Mouse (Mus musculus) heart, embryonic 15.5 days (tissue): ENCODE measurements around the gene Tmem240. TPM values are rescaled to one million over a fixed set of nuclear protein-coding genes. Genes with fewer than 3 reads are reported as not detected.

Experiments
- ATAC-seq: fragments of 200-750 bp; cut with Nextera tagmentation; replicated peaks from 2 replicates; pipeline ENCODE4 v1.8.0; 2017; ENCODE audit warnings: low read depth, moderate TSS enrichment; ENCODE audit not compliant: insufficient number of reproducible peaks, insufficient read depth, low FRiP score
- H3K27ac ChIP-seq: fragments of 300-500 bp; sonication (generic); 2 replicates; pipeline ENCODE4 v1.5.1; 2015; ENCODE audit warnings: mild to moderate bottlenecking, inconsistent platforms
- H3K27me3 ChIP-seq: fragments of 300-500 bp; sonication (generic); 2 replicates; pipeline ENCODE4 v1.6.1; 2015; ENCODE audit warnings: inconsistent platforms
- H3K36me3 ChIP-seq: fragments of 300-500 bp; sonication (generic); 2 replicates; pipeline ENCODE4 v1.6.1; 2015; ENCODE audit warnings: mild to moderate bottlenecking, inconsistent platforms
- H3K4me1 ChIP-seq: fragments of 300-500 bp; sonication (generic); replicated peaks from 2 replicates; pipeline ENCODE4 v1.6.1; 2015; ENCODE audit warnings: inconsistent platforms
- H3K4me2 ChIP-seq: fragments of 300-500 bp; sonication (generic); 2 replicates; pipeline ENCODE4 v1.6.1; 2015; ENCODE audit warnings: inconsistent platforms, mild to moderate bottlenecking, moderate library complexity
- H3K4me3 ChIP-seq: fragments of 300-500 bp; sonication (generic); 2 replicates; pipeline ENCODE4 v1.5.1; 2015; ENCODE audit warnings: mild to moderate bottlenecking, inconsistent platforms
- H3K9ac ChIP-seq: fragments of 300-500 bp; sonication (generic); 2 replicates; pipeline ENCODE4 v1.6.1; 2015; ENCODE audit warnings: mild to moderate bottlenecking, inconsistent platforms
- H3K9me3 ChIP-seq: fragments of 300-500 bp; sonication (generic); replicated peaks from 2 replicates; pipeline ENCODE4 v1.6.1; 2016; ENCODE audit warnings: inconsistent platforms
- WGBS: fragments of 180-500 bp; shearing (Covaris S2); methylation state at CpG from one replicate; pipeline ENCODE4 v1.1.7; 2015; ENCODE audit warnings: mixed read lengths; 5-methylcytosine and 5-hydroxymethylcytosine counted together
- polyA plus RNA-seq: library from polyadenylated mRNA; unstranded; fragments of >200 nt; fragmentation: Nextera tagmentation; extraction: Ambion mirVana; gene quantifications from 2 replicates; pipeline ENCODE4 v1.2.1, GENCODE M21; 2015

Tmem240 gene
- polyA plus RNA-seq, 1 experiment from 2014 or later = 0.53 TPM

DNA sequence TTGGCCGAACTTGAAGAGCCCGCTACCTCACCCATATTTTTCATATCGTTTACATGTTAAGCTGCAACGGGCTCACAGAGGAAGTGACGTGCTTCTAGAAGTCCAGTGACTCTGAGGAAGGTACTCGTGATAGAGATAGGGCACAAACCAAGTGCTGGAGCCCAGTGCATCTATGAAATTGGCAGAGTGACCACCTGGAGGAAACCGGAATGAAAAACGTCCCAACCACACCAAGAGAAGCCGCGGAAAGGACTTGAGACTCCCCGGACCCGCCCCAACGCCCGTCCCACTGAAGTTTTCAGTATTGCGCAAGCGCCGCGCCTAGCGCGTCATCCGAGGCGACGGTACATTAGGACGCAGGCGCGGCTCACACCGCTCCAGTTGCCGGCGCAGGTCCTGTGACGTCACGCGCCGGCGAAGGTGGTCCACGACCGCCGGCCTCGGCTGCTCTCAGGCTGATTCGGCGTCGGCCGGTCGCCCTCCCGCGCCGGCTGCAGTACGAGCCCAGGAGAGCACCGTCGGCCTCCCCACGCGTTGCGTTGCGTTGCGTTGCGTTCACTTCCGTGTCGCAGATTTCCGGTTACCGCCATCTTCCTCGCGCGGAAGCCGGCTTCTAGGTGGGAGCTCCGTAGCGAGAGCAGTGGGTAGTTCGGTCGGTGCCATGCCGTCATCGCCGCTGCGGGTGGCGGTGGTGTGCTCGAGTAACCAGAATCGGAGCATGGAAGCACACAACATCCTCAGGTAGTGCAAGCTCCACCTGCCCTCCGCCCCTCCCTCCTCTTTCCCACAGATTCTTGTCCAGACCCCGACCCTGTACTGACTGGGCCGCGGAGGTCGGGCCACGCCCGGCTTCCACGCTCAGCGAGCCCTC lies 29.6 kb upstream of the Tmem240 start, which contains the start of gene Ssu72:
TSS of gene Ssu72 (plus strand) at position 80 of the 871 bp plus-strand sequence.
- peak; percentile 92 for ATAC-seq
- Histone ChIP-seq H3K9ac (peak within 1 kb of the TSS; percentile 92), H3K9me3 (no peaks in the 10 kb centered on the region), H3K4me1 (peaks cover 15% of the 10 kb centered on the region), H3K27me3 (no peaks in the 10 kb centered on the region), H3K27ac (peak within 1 kb of the TSS; percentile 96), H3K4me3 (peak within 1 kb of the TSS; percentile 96), H3K36me3 (no peaks in the 10 kb centered on the region), H3K4me2 (peak within 1 kb of the TSS; percentile 86)
- WGBS = under 1% methylated on average over 83 of the region's 83 CpGs

DNA sequence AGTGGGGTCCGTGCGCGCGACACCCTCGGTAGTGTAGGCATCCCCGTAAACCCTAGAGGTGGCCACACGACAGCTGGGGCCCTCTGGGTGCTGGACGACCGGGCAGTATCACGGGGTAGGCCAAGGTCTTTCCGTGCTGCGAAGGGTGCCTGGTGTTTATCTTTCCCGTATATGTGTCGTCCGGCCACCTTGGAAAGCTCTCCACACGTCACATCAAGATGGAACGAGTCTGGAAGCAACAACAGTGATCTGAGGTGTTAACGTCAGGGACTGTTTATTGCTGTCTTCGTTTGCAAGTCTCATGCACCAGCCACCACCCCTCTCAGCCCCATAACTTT lies 29.0 kb upstream of the Tmem240 start:
- ATAC-seq = no peak
- Histone ChIP-seq H3K4me2 (peak overlapping the region; percentile 86), H3K9ac (peak overlapping the region; percentile 92), H3K4me3 (peak overlapping the region; percentile 96), H3K4me1 (peaks cover 15% of the 10 kb centered on the region), H3K36me3 (no peaks in the 10 kb centered on the region), H3K9me3 (no peaks in the 10 kb centered on the region), H3K27ac (peak overlapping the region; percentile 96), H3K27me3 (no peaks in the 10 kb centered on the region)
- under 1% methylated on average over 19 of the region's 19 CpGs for WGBS

DNA sequence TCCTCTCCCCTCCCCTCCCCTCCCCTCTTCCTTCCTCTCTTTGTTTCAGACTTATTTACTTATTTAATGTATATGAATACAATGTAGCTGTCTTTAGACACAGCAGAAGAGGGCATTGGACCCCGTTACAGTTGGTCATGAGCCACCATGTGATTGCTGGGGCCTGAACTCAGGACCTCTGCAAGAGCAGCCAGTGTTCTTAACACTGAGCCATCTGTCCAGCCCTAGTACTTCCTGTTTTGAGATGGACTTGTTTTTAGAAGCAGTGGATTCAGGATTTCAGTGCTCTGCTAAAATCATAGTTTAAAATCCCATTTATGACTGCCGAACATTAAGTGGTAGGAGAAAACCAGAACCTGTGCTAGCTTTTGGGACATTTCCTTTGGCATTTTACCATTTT lies 26.0 kb upstream of the Tmem240 start:
- no peak overlapping the region for H3K4me3 ChIP-seq
- no peak overlapping the region for H3K4me2 ChIP-seq
- WGBS = 78% methylated on average over 2 of the region's 2 CpGs
- no peaks in the 10 kb centered on the region for H3K36me3 ChIP-seq
- no peak for ATAC-seq
- no peaks in the 10 kb centered on the region for H3K27me3 ChIP-seq
- no peaks in the 10 kb centered on the region for H3K9me3 ChIP-seq
- no peak overlapping the region for H3K27ac ChIP-seq
- peaks cover 15% of the 10 kb centered on the region for H3K4me1 ChIP-seq
- no peak overlapping the region for H3K9ac ChIP-seq

DNA sequence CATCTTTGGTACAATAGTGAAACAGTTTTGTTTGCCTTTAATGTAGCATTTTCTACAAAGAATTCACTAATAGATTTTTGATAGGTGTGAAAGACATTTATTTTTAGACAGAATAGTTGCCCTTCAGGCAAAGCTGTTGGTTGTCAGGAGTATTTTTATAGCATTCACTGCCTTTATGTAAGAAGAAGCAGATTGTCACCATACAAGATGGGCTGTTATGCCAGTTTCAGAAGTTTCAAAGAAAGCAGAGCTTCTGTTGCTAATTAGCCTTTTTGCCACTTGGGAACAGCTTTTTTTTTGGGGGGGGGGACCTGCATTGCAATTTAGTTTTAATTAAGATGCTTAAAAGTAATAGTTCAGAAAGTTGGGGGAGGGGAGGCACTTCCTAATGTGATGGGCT lies 25.6 kb upstream of the Tmem240 start:
- Histone ChIP-seq H3K27me3 (no peaks in the 10 kb centered on the region), H3K27ac (no peak overlapping the region), H3K4me2 (no peak overlapping the region), H3K36me3 (no peaks in the 10 kb centered on the region), H3K9me3 (no peaks in the 10 kb centered on the region), H3K4me1 (peaks cover 15% of the 10 kb centered on the region), H3K4me3 (no peak overlapping the region), H3K9ac (no peak overlapping the region)
- ATAC-seq = no peak

DNA sequence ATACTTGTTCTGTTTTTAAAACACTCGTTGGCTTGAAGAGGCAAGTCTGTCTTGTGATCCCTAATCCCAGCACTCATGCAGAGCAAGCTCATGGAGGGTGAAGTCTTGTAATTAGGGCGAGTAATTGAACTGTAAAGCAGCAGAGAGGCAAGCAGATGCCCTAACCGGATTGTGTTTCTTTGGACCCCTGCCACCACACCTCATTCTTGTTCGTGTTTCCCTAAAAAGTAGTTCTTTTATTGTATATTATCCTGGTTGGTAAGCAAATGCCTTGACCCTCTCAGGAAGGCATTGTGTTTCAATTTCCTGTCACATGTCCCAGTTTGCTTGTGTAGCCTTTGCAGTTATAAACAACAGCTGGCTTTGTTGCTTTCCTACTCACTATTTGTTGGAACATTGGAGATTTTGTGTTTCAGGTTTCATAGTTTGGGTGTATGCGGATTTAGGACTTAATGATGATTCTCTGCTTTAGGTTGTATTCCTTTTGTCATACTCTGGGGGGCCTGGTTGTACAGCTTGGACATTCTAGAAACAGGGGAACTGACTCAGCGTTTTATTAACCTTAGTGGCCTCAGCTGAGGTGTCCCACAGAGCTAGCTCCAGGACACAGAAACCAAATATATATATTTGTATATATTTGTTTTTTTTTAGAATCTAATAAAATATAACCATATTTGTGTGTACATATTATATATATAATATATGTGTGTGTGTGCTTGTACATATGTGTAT lies 23.9 kb upstream of the Tmem240 start:
- WGBS = 65% methylated on average over 6 of the region's 6 CpGs
- no peak overlapping the region for H3K9ac ChIP-seq

DNA sequence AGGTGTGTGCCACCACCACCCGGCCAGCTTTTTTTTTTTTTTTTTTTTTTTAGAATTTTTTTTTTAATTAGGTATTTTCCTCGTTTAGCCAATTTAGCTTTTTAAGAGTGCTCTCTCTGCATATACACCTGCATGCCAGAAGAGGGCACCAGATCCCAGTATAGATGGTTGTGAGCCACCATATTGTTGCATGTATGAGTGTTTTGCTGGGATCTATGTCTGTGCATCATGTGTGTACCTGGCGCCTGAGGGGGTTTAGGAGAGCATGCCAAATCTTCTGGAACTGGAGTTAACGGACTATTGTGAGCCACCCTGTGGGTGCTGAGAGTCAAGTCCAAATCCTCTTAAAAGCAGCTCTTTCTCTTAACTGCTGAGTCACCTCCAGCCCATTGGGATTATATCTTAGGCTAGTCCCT lies 12.9 kb upstream of the Tmem240 start:
- ATAC-seq = no peak
- H3K9me3 ChIP-seq = no peaks in the 10 kb centered on the region
- H3K4me3 ChIP-seq = no peak overlapping the region
- no peaks in the 10 kb centered on the region for H3K27me3 ChIP-seq
- H3K27ac ChIP-seq = no peak overlapping the region
- no peak overlapping the region for H3K4me2 ChIP-seq
- no peak overlapping the region for H3K9ac ChIP-seq
- H3K36me3 ChIP-seq = peaks cover 9% of the 10 kb centered on the region; the same call in 1 of the 2 replicates
- 75% methylated on average over 4 of the region's 4 CpGs for WGBS
- H3K4me1 ChIP-seq = no peaks in the 10 kb centered on the region

More for the DNA sequence above, 23.9 kb upstream of the Tmem240 start:
- Histone ChIP-seq H3K36me3 (peaks cover 10% of the 10 kb centered on the region), H3K27me3 (no peaks in the 10 kb centered on the region), H3K4me2 (no peak overlapping the region), H3K27ac (peak overlapping the region; percentile 60), H3K4me1 (peaks cover 11% of the 10 kb centered on the region), H3K4me3 (no peak overlapping the region), H3K9me3 (no peaks in the 10 kb centered on the region)
- ATAC-seq = no peak

DNA sequence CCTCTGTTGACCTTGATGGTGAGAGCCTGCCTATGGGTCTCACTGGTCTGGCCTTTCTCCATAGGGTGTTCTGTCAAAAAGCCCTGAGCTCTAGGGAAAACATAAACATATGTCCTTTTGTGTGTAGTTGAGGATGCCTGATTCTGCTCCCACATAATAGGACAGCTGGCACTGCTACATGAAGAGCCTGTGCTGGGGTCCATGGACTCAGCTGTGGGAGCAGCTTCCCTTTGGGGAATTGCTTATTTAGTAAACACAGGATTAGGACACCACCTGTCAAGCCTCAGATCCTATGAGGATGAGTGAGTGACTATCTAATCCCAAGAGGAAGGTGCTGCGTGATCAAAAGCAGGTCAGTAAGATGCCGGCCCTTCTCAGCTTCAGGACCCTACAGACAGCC lies 6.6 kb upstream of the Tmem240 start:
- Histone ChIP-seq H3K9me3 (no peaks in the 10 kb centered on the region), H3K4me2 (no peak overlapping the region), H3K4me3 (no peak overlapping the region), H3K36me3 (no peaks in the 10 kb centered on the region; the same call in 1 of the 2 replicates), H3K27ac (no peak overlapping the region), H3K27me3 (no peaks in the 10 kb centered on the region), H3K9ac (no peak overlapping the region), H3K4me1 (no peaks in the 10 kb centered on the region)
- WGBS = 81% methylated on average over 2 of the region's 2 CpGs
- ATAC-seq = no peak

DNA sequence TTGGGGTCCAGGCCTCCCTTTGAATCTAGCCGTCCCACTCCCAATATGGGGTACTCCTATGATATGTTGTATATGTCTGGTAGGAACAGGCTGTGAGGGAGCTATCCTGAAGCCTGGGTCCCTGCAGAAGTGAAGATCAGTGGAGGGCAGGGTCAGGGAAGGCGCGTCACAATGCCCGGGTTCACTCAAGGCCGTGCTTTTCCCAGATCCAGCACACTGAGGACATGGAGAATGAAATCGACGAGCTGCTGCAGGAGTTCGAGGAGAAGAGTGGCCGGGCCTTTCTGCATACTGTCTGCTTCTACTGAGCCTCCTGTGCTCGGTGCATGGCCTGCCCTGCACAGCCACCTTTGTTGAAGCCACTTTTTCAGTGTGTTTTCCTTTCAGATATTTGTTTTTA lies 1.3 kb upstream of the Tmem240 start:
- no peaks in the 10 kb centered on the region; the same call in 1 of the 2 replicates for H3K36me3 ChIP-seq
- 87% methylated on average over 10 of the region's 10 CpGs for WGBS
- ATAC-seq = no peak

DNA sequence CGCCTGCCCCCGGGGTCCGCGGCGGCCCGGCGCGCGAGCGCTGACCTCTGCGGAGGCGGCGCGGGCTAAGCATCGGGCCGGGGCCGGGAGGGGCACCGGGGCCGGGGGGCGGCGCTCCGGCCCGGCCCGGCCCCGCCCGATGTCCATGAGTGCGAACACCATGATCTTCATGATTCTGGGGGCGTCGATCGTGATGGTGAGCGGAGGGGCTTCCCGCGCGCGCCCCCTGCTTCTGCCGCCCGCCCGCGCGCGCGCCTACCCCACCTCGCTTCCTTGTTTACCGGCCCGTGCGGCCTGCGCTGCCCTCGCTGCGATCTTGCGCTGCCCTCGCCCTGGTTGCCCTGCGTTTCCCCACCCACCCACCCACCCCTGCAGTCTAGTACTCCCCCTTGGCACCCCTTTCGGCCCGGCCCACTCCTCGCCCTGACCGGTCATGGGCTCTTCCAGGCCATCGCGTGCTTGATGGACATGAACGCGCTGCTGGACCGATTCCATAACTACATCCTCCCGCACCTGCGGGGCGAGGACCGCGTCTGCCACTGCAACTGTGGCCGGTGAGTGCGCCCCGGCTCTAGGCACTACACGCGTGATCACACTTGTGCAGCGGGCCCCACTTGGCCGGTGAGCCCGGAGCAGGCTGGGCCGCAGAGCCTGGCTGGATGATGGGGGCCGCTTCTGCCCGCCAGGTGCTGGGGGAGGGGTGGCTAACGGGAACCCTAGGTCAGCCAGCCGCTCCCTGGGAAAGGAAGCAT lies 527 bp downstream of the Tmem240 start:
- H3K36me3 ChIP-seq = peaks cover 2% of the 10 kb centered on the region
- peak overlapping the region; percentile 77 for H3K9ac ChIP-seq
- peaks cover 31% of the 10 kb centered on the region for H3K4me1 ChIP-seq
- peak overlapping the region; percentile 87 for H3K27ac ChIP-seq
- H3K4me3 ChIP-seq = peak overlapping the region; percentile 86
- H3K4me2 ChIP-seq = peak overlapping the region; percentile 95
- H3K9me3 ChIP-seq = no peaks in the 10 kb centered on the region
- no peaks in the 10 kb centered on the region for H3K27me3 ChIP-seq
- WGBS = under 1% methylated on average over 61 of the region's 79 CpGs
- ATAC-seq = peak; percentile 72

More for the DNA sequence above, 1.3 kb upstream of the Tmem240 start:
- 0 out of 2 replicates have a peak overlapping the region, but pooled peaks have one; percentile 87 for H3K27ac ChIP-seq
- H3K9ac ChIP-seq = no peak overlapping the region
- no peaks in the 10 kb centered on the region for H3K27me3 ChIP-seq
- H3K4me1 ChIP-seq = peaks cover 22% of the 10 kb centered on the region
- H3K4me2 ChIP-seq = no peak overlapping the region
- H3K4me3 ChIP-seq = no peak overlapping the region
- H3K9me3 ChIP-seq = no peaks in the 10 kb centered on the region

DNA sequence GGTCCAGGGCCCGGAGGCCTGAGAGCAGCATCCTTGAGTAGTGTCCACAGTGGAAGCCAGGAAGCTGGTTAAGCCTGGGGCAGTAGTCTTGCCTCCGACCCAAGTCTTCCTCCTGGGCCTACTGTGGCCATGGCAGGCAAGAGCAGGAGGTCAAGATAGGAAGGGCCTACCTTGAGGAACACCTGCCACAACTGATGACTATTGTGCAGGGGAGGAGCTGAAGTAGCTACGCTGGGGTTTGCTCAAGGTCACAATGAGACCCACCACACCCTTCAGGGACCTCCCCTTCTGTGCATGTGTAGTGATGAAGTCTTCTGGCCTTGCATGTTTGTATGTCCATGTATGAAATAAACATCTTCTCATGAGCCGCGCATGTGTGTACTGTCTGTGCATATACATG lies 1.2 kb downstream of the Tmem240 start:
- Histone ChIP-seq H3K4me1 (peaks cover 34% of the 10 kb centered on the region), H3K4me2 (peak overlapping the region; percentile 95), H3K9me3 (no peaks in the 10 kb centered on the region), H3K4me3 (peak overlapping the region; percentile 86), H3K36me3 (peaks cover 8% of the 10 kb centered on the region), H3K27me3 (no peaks in the 10 kb centered on the region), H3K27ac (0 out of 2 replicates have a peak overlapping the region, but pooled peaks have one; percentile 87), H3K9ac (peak overlapping the region; percentile 77)
- 74% methylated on average over 5 of the region's 5 CpGs for WGBS
- no peak for ATAC-seq

DNA sequence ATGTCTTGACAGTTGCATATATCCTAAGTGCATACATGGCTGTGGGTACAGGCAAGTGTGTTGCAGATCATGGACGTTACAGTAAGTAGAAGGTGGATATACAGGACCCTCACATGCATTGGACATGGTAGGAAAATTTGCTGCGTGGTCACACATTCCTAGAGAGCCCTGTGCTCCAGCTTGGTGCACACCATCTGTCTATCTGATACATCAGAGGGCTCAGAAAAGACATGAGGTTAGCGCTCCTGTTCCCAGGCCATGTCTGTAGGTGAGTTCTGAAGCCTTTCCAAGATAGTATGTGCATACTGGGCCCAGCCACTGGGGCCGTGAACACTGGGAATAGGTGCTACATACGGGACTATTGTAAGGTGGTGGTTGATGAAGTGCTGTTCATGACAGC lies 1.8 kb downstream of the Tmem240 start:
- Histone ChIP-seq H3K27me3 (no peaks in the 10 kb centered on the region), H3K36me3 (peaks cover 15% of the 10 kb centered on the region), H3K9ac (no peak overlapping the region), H3K27ac (no peak overlapping the region), H3K4me1 (peaks cover 34% of the 10 kb centered on the region), H3K9me3 (no peaks in the 10 kb centered on the region), H3K4me2 (no peak overlapping the region; the same call in 1 of the 2 replicates), H3K4me3 (no peak overlapping the region)
- no peak for ATAC-seq
- WGBS = 86% methylated on average over 5 of the region's 5 CpGs
